Mouse (Mus musculus): ENCODE results near the gene Sdr42e1. TPM values are rescaled to one million over a fixed set of nuclear protein-coding genes. Genes with fewer than 3 reads are reported as not detected.

Sdr42e1 gene
- polyA plus RNA-seq, 1 experiment from 2014 or later = not detected

DNA sequence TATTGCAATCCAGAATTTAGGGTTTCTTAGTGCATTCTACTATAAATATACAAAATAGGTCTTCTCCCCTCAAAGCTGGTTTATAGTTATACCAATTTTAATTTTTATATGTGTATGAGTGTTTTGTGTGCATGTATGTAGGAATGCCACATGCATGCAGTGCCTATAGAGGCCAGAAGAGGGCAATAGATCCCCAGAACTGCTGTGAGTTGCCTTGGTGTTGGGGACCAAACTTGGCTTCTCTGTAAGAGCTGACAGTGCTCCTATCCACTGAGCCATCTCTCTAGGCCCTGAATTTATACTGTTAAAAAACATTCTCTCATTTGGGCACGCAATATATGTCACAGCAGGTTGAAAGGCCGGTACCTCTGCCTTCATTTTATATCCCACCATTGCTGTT is 27.5 kb downstream of the Sdr42e1 start:
- no peaks in the 10 kb centered on the region for H3K9me3 ChIP-seq (ENCODE audit: control insufficient read depth, low read length)
- ATAC-seq (replicated peaks; ENCODE audit: low FRiP score) (no peak), DNase-seq (ENCODE audit: low spot score) (peak; percentile 75)
- H3K27me3 ChIP-seq (ENCODE audit: control insufficient read depth, insufficient read depth, low read length) = no peaks in the 10 kb centered on the region
- no peaks in the 10 kb centered on the region for H3K36me3 ChIP-seq (ENCODE audit: control insufficient read depth, insufficient read depth, low read length)
- H3K4me3 ChIP-seq (ENCODE audit: low read depth, low read length) = no peak overlapping the region
- H3K9ac ChIP-seq (ENCODE audit: low read length) = no peak overlapping the region
- H3K4me1 ChIP-seq (replicated peaks; ENCODE audit: control insufficient read depth, insufficient read depth, low read length) = no peaks in the 10 kb centered on the region
- WGBS = 47% methylated on average over 2 of the region's 2 CpGs
- H3K4me2 ChIP-seq (ENCODE audit: low read depth, low read length, severe bottlenecking) = no peak overlapping the region
- H3K27ac ChIP-seq (ENCODE audit: low read depth, low read length) = no peak overlapping the region

DNA sequence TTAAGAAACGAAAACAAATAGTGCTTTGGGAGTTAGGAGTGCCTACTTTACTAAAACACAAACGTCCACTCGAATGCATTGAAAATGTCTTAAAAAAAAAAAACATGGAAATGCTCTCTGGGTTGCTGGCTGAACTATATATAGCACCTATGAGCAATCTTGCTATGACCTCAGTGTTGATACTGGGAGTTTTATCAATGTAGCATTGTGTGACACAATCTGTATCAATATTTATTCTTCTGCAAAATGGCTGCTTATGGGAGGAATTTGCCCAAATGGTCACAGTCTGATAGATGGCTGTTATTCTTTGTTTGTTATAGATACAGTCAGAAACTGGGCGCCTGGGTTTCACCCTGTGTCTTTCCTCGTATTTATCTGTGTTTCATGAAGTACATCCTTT is 28.0 kb downstream of the Sdr42e1 start:
- no peaks in the 10 kb centered on the region for H3K27me3 ChIP-seq (ENCODE audit: control insufficient read depth, insufficient read depth, low read length)
- WGBS = 79% methylated on average over 5 of the region's 5 CpGs
- H3K36me3 ChIP-seq (ENCODE audit: control insufficient read depth, insufficient read depth, low read length) = no peaks in the 10 kb centered on the region
- ATAC-seq (replicated peaks; ENCODE audit: low FRiP score) (no peak), DNase-seq (ENCODE audit: low spot score) (no peak)
- H3K4me2 ChIP-seq (ENCODE audit: low read depth, low read length, severe bottlenecking) = no peak overlapping the region
- no peaks in the 10 kb centered on the region for H3K9me3 ChIP-seq (ENCODE audit: control insufficient read depth, low read length)
- no peak overlapping the region for H3K9ac ChIP-seq (ENCODE audit: low read length)
- no peaks in the 10 kb centered on the region for H3K4me1 ChIP-seq (replicated peaks; ENCODE audit: control insufficient read depth, insufficient read depth, low read length)
- H3K27ac ChIP-seq (ENCODE audit: low read depth, low read length) = no peak overlapping the region
- no peak overlapping the region for H3K4me3 ChIP-seq (ENCODE audit: low read depth, low read length)

DNA sequence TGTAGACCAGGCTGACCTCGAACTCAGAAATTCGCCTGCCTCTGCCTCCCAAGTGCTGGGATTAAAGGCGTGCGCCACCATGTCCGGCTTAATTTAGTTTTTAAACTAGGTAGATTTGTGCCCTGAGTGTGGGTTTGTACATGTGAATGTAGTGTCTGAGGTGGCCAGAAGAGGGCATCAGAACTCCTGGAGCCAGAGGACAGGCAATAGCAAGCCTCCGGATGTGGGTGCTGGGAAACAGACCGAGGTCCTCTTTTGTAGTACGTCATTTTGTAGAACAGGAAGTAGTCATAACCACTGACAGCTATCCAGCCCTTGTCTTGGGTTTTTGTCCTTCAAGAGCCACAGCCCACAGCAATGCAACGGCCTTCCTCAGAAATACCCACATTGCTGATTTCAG is 33.9 kb downstream of the Sdr42e1 start:
- Histone ChIP-seq H3K36me3 (ENCODE audit: control insufficient read depth, insufficient read depth, low read length) (no peaks in the 10 kb centered on the region), H3K4me1 (replicated peaks; ENCODE audit: control insufficient read depth, insufficient read depth, low read length) (no peaks in the 10 kb centered on the region), H3K9me3 (ENCODE audit: control insufficient read depth, low read length) (no peaks in the 10 kb centered on the region), H3K27ac (ENCODE audit: low read depth, low read length) (no peak overlapping the region), H3K4me3 (ENCODE audit: low read depth, low read length) (no peak overlapping the region), H3K27me3 (ENCODE audit: control insufficient read depth, insufficient read depth, low read length) (no peaks in the 10 kb centered on the region), H3K9ac (ENCODE audit: low read length) (no peak overlapping the region), H3K4me2 (ENCODE audit: low read depth, low read length, severe bottlenecking) (no peak overlapping the region)
- DNase-seq (ENCODE audit: low spot score) = no peak
- 94% methylated on average over 9 of the region's 9 CpGs for WGBS
- ATAC-seq (replicated peaks; ENCODE audit: low FRiP score) = no peak

DNA sequence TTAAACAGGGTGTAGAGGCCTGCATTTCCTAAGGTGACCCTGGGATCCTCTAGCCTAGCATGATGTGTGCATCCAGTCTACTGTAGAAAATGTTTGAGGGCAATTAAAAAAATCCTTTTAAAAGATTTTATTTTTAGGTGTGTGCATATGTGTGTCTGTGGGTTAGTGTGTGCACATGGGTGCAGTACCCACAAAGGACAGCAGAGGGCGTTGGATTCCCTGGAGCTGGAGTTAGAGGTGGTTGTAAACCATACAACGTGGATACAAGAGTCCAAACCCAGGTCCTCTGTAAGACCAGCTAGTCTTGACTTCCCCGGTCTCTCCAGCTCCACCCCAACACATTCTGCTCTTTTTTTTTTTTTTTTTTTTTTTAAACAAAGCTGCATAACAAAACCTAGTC is 36.0 kb downstream of the Sdr42e1 start:
- no peak for ATAC-seq (replicated peaks; ENCODE audit: low FRiP score)
- no peak for DNase-seq (ENCODE audit: low spot score)
- no peaks in the 10 kb centered on the region for H3K4me1 ChIP-seq (replicated peaks; ENCODE audit: control insufficient read depth, insufficient read depth, low read length)
- H3K36me3 ChIP-seq (ENCODE audit: control insufficient read depth, insufficient read depth, low read length) = no peaks in the 10 kb centered on the region
- 63% methylated on average over 3 of the region's 3 CpGs for WGBS
- H3K27ac ChIP-seq (ENCODE audit: low read depth, low read length) = no peak overlapping the region
- H3K4me2 ChIP-seq (ENCODE audit: low read depth, low read length, severe bottlenecking) = no peak overlapping the region
- H3K27me3 ChIP-seq (ENCODE audit: control insufficient read depth, insufficient read depth, low read length) = no peaks in the 10 kb centered on the region
- no peak overlapping the region for H3K4me3 ChIP-seq (ENCODE audit: low read depth, low read length)
- H3K9ac ChIP-seq (ENCODE audit: low read length) = no peak overlapping the region
- no peaks in the 10 kb centered on the region for H3K9me3 ChIP-seq (ENCODE audit: control insufficient read depth, low read length)

DNA sequence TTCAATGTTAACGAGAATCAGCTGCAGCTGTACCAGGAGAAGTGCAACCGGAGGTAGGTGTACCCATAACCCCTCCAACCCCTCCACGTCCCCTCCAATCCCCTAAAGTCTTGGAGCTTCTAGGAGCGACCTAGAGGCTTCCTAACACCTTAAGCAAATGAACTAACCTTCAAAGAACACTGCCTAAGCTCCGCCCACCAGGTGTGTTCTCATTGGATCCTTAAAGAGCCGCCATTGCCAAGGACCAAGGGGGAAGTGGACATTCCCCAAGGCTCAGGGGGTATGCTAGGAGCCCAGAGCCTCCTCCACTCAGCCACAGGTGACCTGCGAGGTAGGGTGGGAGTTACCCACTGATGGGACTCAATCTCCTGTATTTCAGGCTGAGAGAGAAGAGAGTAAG is 39.1 kb downstream of the Sdr42e1 start:
- Histone ChIP-seq H3K4me1 (replicated peaks; ENCODE audit: control insufficient read depth, insufficient read depth, low read length) (no peaks in the 10 kb centered on the region), H3K4me3 (ENCODE audit: low read depth, low read length) (no peak overlapping the region), H3K27ac (ENCODE audit: low read depth, low read length) (no peak overlapping the region), H3K4me2 (ENCODE audit: low read depth, low read length, severe bottlenecking) (no peak overlapping the region), H3K9me3 (ENCODE audit: control insufficient read depth, low read length) (no peaks in the 10 kb centered on the region), H3K9ac (ENCODE audit: low read length) (no peak overlapping the region), H3K27me3 (ENCODE audit: control insufficient read depth, insufficient read depth, low read length) (no peaks in the 10 kb centered on the region), H3K36me3 (ENCODE audit: control insufficient read depth, insufficient read depth, low read length) (no peaks in the 10 kb centered on the region)
- 83% methylated on average over 7 of the region's 7 CpGs for WGBS
- ATAC-seq (replicated peaks; ENCODE audit: low FRiP score) (no peak), DNase-seq (ENCODE audit: low spot score) (no peak)

DNA sequence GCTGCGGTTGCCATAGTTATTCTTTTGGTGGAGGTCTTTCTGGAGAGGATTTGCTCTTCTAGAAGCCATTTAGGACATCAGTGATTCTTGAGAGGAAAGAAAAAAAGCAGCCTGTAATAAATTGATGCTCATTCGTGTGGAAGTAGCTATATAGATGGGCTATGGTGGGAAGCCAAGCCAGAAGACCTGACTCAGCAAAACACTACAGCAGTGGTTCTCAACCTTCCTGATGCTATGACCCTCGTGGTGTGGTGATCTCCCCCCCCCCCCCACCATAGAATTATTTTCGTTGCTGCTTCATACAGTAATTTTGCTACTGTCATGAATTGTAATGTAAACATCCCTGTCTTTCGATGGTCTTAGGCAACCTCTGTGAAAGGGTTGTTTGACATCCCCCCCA is 41.0 kb downstream of the Sdr42e1 start:
- no peak overlapping the region for H3K27ac ChIP-seq (ENCODE audit: low read depth, low read length)
- H3K4me1 ChIP-seq (replicated peaks; ENCODE audit: control insufficient read depth, insufficient read depth, low read length) = no peaks in the 10 kb centered on the region
- no peaks in the 10 kb centered on the region for H3K36me3 ChIP-seq (ENCODE audit: control insufficient read depth, insufficient read depth, low read length)
- no peaks in the 10 kb centered on the region for H3K27me3 ChIP-seq (ENCODE audit: control insufficient read depth, insufficient read depth, low read length)
- no peak overlapping the region for H3K9ac ChIP-seq (ENCODE audit: low read length)
- H3K4me2 ChIP-seq (ENCODE audit: low read depth, low read length, severe bottlenecking) = no peak overlapping the region
- no peak overlapping the region for H3K4me3 ChIP-seq (ENCODE audit: low read depth, low read length)
- DNase-seq (ENCODE audit: low spot score) (no peak), ATAC-seq (replicated peaks; ENCODE audit: low FRiP score) (no peak)
- WGBS = 85% methylated on average over 5 of the region's 5 CpGs
- no peaks in the 10 kb centered on the region for H3K9me3 ChIP-seq (ENCODE audit: control insufficient read depth, low read length)

DNA sequence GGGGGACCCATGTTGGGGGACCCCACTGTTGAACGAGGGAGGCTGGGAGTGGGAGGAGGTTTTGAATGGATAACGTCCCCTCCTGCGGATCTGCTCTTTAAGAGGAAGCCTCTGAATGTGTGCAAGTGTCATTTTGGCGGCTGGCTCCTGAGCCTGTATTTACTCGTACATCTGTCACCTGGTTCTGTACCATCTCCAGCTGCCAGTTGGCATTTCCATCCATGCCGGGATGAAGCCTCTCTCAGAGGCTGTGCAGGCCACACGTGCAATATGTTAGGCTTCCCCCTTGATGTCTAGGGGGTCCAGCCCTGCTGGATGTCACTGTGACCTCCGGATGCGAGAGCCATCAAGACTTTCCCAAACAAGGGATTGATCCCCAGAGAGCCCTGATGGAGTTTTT is 46.4 kb downstream of the Sdr42e1 start:
- ATAC-seq (replicated peaks; ENCODE audit: low FRiP score) (no peak), DNase-seq (ENCODE audit: low spot score) (no peak)
- Histone ChIP-seq H3K27ac (ENCODE audit: low read depth, low read length) (no peak overlapping the region), H3K4me1 (replicated peaks; ENCODE audit: control insufficient read depth, insufficient read depth, low read length) (no peaks in the 10 kb centered on the region), H3K9me3 (ENCODE audit: control insufficient read depth, low read length) (no peaks in the 10 kb centered on the region), H3K4me3 (ENCODE audit: low read depth, low read length) (no peak overlapping the region), H3K4me2 (ENCODE audit: low read depth, low read length, severe bottlenecking) (no peak overlapping the region), H3K36me3 (ENCODE audit: control insufficient read depth, insufficient read depth, low read length) (no peaks in the 10 kb centered on the region), H3K27me3 (ENCODE audit: control insufficient read depth, insufficient read depth, low read length) (no peaks in the 10 kb centered on the region), H3K9ac (ENCODE audit: low read length) (no peak overlapping the region)
- WGBS = 78% methylated on average over 9 of the region's 9 CpGs

DNA sequence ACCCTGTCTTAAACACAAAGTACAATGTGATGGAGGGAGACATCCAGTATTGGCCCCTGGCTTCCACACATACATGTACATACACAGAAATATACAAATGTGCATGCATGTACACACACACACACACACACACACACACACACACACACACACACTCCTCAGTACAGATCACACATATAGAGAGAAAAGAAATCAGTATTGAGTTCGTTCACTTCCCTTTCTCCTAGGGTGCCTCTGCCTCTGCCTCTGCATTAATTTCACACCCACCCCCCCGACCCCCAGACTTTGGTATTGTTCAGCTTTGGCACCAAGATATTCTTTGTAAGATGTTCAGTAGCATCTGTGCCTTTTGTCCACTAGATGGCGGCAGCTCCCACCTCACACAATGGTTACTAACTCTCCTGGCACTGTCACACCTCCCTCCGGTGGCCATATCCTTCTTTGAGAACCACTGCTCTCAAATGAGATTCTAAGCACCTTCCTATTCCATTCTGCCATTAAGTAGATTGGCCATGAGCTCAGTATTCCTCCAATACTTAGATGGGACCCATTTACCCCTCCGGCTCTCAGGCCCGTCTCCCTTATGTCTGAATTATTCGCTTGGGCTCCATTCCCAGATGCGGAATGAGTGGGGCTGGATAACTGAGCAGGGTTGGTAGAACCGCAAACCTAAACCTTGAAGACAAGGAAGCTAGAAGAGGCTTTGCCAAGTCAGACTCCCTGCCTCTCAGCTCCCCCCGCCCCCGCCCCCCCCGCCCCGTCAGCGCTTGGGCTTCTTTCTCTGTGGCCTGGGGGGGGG is 47.2 kb downstream of the Sdr42e1 start:
- DNase-seq (ENCODE audit: low spot score) (peak; percentile 71), ATAC-seq (replicated peaks; ENCODE audit: low FRiP score) (no peak)
- WGBS = 74% methylated on average over 14 of the region's 14 CpGs
- H3K4me2 ChIP-seq (ENCODE audit: low read depth, low read length, severe bottlenecking) = no peak overlapping the region
- H3K9ac ChIP-seq (ENCODE audit: low read length) = no peak overlapping the region
- no peaks in the 10 kb centered on the region for H3K9me3 ChIP-seq (ENCODE audit: control insufficient read depth, low read length)
- no peaks in the 10 kb centered on the region for H3K4me1 ChIP-seq (replicated peaks; ENCODE audit: control insufficient read depth, insufficient read depth, low read length)
- no peak overlapping the region for H3K4me3 ChIP-seq (ENCODE audit: low read depth, low read length)
- H3K27me3 ChIP-seq (ENCODE audit: control insufficient read depth, insufficient read depth, low read length) = no peaks in the 10 kb centered on the region
- no peaks in the 10 kb centered on the region for H3K36me3 ChIP-seq (ENCODE audit: control insufficient read depth, insufficient read depth, low read length)
- H3K27ac ChIP-seq (ENCODE audit: low read depth, low read length) = no peak overlapping the region

DNA sequence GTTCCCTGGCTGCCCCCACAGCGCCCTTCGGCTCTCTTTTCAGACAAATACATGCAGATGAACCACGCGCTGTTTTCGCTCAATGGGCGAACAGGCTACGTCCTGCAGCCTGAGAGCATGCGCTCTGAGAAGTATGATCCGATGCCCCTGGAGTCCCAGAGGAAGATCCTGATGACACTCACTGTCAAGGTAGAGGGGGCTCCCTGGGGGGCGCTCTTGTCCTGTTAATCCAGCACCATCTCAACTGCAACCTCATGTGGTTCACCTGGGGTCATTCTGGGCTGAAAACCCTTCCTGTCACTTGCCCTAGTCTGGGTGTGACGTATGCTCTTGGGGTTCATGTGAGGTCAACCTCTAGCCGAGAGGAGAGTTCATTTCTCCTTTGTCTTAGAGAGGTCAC is 60.6 kb downstream of the Sdr42e1 start:
- Histone ChIP-seq H3K9ac (ENCODE audit: low read length) (no peak overlapping the region), H3K4me1 (replicated peaks; ENCODE audit: control insufficient read depth, insufficient read depth, low read length) (no peaks in the 10 kb centered on the region), H3K27me3 (ENCODE audit: control insufficient read depth, insufficient read depth, low read length) (no peaks in the 10 kb centered on the region), H3K9me3 (ENCODE audit: control insufficient read depth, low read length) (no peaks in the 10 kb centered on the region), H3K4me3 (ENCODE audit: low read depth, low read length) (no peak overlapping the region), H3K4me2 (ENCODE audit: low read depth, low read length, severe bottlenecking) (no peak overlapping the region), H3K36me3 (ENCODE audit: control insufficient read depth, insufficient read depth, low read length) (no peaks in the 10 kb centered on the region), H3K27ac (ENCODE audit: low read depth, low read length) (no peak overlapping the region)
- 89% methylated on average over 12 of the region's 12 CpGs for WGBS
- no peak for DNase-seq (ENCODE audit: low spot score)
- ATAC-seq (replicated peaks; ENCODE audit: low FRiP score) = no peak

Data from forebrain, embryonic 11.5 days (tissue).